Mouse (Mus musculus): Measurements from ENCODE around the gene Clec1a. TPM values are rescaled to one million over a fixed set of nuclear protein-coding genes. Genes with fewer than 3 reads are reported as not detected.
A peak's percentile ranks its signal among the peaks of the same experiment; 100 is the strongest.

The Clec1a gene
- polyA plus RNA-seq, 1 experiment from 2014 or later, result 1.4 TPM

DNA sequence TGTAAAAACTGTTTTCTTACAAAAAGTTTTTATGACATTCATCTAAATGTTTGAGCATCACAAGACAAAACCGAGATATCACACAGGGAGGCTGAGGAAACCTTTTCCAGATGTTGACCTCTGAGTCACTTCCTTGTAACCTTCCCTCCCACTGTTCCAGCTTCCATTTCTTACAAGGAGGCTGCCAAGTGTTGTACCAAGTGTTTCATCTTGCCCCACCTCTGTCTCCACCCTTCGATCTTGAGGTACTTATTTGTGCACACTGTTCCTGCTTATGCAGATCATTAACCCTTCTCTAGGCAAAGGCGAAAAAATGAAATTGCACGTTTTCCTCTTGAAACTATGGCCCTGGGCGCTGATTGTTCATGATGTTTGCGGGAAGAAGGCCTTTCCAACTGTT lies 2.1 kb downstream of the Clec1a start:
- ATAC-seq (ENCODE audit: low FRiP score) (no peak), DNase-seq (ENCODE audit: low spot score) (no peak)
- Histone ChIP-seq H3K27me3 (ENCODE audit: control insufficient read depth, insufficient read depth, low read length) (no peaks in the 10 kb centered on the region), H3K9me3 (ENCODE audit: control insufficient read depth, low read length) (no peaks in the 10 kb centered on the region), H3K4me3 (ENCODE audit: low read depth, low read length) (no peak overlapping the region), H3K36me3 (ENCODE audit: control insufficient read depth, insufficient read depth, low read length) (no peaks in the 10 kb centered on the region), H3K4me1 (replicated peaks; ENCODE audit: control insufficient read depth, insufficient read depth, low read length) (no peaks in the 10 kb centered on the region), H3K4me2 (replicated peaks; ENCODE audit: low read depth, low read length) (no peak overlapping the region), H3K9ac (ENCODE audit: low read depth, low read length) (no peak overlapping the region), H3K27ac (ENCODE audit: low read depth, low read length) (no peak overlapping the region)
- 70% methylated on average over 6 of the region's 6 CpGs for WGBS

GRCm38 (mm10) chr6:129438033-129438432 lies 13.8 kb downstream of the Clec1a start:
- H3K36me3 ChIP-seq (ENCODE audit: control insufficient read depth, insufficient read depth, low read length), result no peaks in the 10 kb centered on the region
- DNase-seq (ENCODE audit: low spot score) (no peak), ATAC-seq (ENCODE audit: low FRiP score) (no peak)
- no peaks in the 10 kb centered on the region for H3K9me3 ChIP-seq (ENCODE audit: control insufficient read depth, low read length)
- H3K4me3 ChIP-seq (ENCODE audit: low read depth, low read length), result no peak overlapping the region
- H3K27ac ChIP-seq (ENCODE audit: low read depth, low read length), result no peak overlapping the region
- no peak overlapping the region for H3K9ac ChIP-seq (ENCODE audit: low read depth, low read length)
- no peaks in the 10 kb centered on the region for H3K4me1 ChIP-seq (replicated peaks; ENCODE audit: control insufficient read depth, insufficient read depth, low read length)
- WGBS, result 92% methylated on average over 2 of the region's 2 CpGs
- H3K4me2 ChIP-seq (replicated peaks; ENCODE audit: low read depth, low read length), result no peak overlapping the region
- no peaks in the 10 kb centered on the region for H3K27me3 ChIP-seq (ENCODE audit: control insufficient read depth, insufficient read depth, low read length)

- H3K4me3 ChIP-seq (ENCODE audit: low read depth, low read length), result no peak overlapping the region
- H3K27ac ChIP-seq (ENCODE audit: low read depth, low read length), result no peak overlapping the region
- ATAC-seq (ENCODE audit: low FRiP score) (no peak), DNase-seq (ENCODE audit: low spot score) (no peak)
- H3K9me3 ChIP-seq (ENCODE audit: control insufficient read depth, low read length), result no peaks in the 10 kb centered on the region
- no peaks in the 10 kb centered on the region for H3K36me3 ChIP-seq (ENCODE audit: control insufficient read depth, insufficient read depth, low read length)
- no peaks in the 10 kb centered on the region for H3K4me1 ChIP-seq (replicated peaks; ENCODE audit: control insufficient read depth, insufficient read depth, low read length)
- no peak overlapping the region for H3K9ac ChIP-seq (ENCODE audit: low read depth, low read length)
- no peaks in the 10 kb centered on the region for H3K27me3 ChIP-seq (ENCODE audit: control insufficient read depth, insufficient read depth, low read length)
- no peak overlapping the region for H3K4me2 ChIP-seq (replicated peaks; ENCODE audit: low read depth, low read length)
- 90% methylated on average over 3 of the region's 3 CpGs for WGBS
These were observed 15.8 kb downstream of the Clec1a start for GRCm38 (mm10) chr6:129436025-129436424.

DNA sequence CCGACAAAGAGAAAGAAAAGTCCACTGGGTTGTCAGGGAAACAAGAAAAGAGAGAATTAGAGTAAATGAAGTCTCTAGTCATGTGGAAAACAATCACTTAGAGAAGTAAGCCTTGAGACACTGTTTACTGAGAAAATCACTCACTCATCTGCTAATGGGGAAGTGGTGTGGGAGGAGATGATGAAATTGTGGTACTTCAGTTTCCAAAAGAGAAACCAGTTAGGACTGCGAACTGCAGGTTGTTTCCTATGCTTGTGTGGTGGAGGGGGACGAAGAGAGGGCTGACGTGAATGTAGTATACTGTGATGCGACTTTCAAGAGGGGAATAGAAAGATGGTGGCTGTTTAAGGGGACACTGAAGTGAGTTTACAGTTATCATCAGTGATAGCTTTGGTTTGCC lies 17.6 kb downstream of the Clec1a start:
- H3K27me3 ChIP-seq (ENCODE audit: control insufficient read depth, insufficient read depth, low read length), result no peaks in the 10 kb centered on the region
- H3K27ac ChIP-seq (ENCODE audit: low read depth, low read length), result no peak overlapping the region
- no peak overlapping the region for H3K4me2 ChIP-seq (replicated peaks; ENCODE audit: low read depth, low read length)
- 62% methylated on average over 5 of the region's 5 CpGs for whole genome bisulfite sequencing
- H3K4me3 ChIP-seq (ENCODE audit: low read depth, low read length), result no peak overlapping the region
- no peaks in the 10 kb centered on the region for H3K4me1 ChIP-seq (replicated peaks; ENCODE audit: control insufficient read depth, insufficient read depth, low read length)
- no peaks in the 10 kb centered on the region for H3K9me3 ChIP-seq (ENCODE audit: control insufficient read depth, low read length)
- ATAC-seq (ENCODE audit: low FRiP score) (no peak), DNase-seq (ENCODE audit: low spot score) (no peak)
- H3K36me3 ChIP-seq (ENCODE audit: control insufficient read depth, insufficient read depth, low read length), result no peaks in the 10 kb centered on the region
- H3K9ac ChIP-seq (ENCODE audit: low read depth, low read length), result no peak overlapping the region

GRCm38 (mm10) chr6:129427281-129427680 lies 24.5 kb downstream of the Clec1a start:
- no peak overlapping the region for H3K27ac ChIP-seq (ENCODE audit: low read depth, low read length)
- H3K27me3 ChIP-seq (ENCODE audit: control insufficient read depth, insufficient read depth, low read length), result no peaks in the 10 kb centered on the region
- H3K9ac ChIP-seq (ENCODE audit: low read depth, low read length), result no peak overlapping the region
- DNase-seq (ENCODE audit: low spot score) (no peak), ATAC-seq (ENCODE audit: low FRiP score) (no peak)
- no peaks in the 10 kb centered on the region for H3K36me3 ChIP-seq (ENCODE audit: control insufficient read depth, insufficient read depth, low read length)
- WGBS, result 84% methylated on average over 4 of the region's 4 CpGs
- H3K4me1 ChIP-seq (replicated peaks; ENCODE audit: control insufficient read depth, insufficient read depth, low read length), result no peaks in the 10 kb centered on the region
- H3K4me3 ChIP-seq (ENCODE audit: low read depth, low read length), result no peak overlapping the region
- H3K4me2 ChIP-seq (replicated peaks; ENCODE audit: low read depth, low read length), result no peak overlapping the region
- no peaks in the 10 kb centered on the region for H3K9me3 ChIP-seq (ENCODE audit: control insufficient read depth, low read length)

GRCm38 (mm10) chr6:129425812-129426211 lies 26.0 kb downstream of the Clec1a start:
- no peaks in the 10 kb centered on the region for H3K27me3 ChIP-seq (ENCODE audit: control insufficient read depth, insufficient read depth, low read length)
- H3K27ac ChIP-seq (ENCODE audit: low read depth, low read length), result no peak overlapping the region
- H3K36me3 ChIP-seq (ENCODE audit: control insufficient read depth, insufficient read depth, low read length), result no peaks in the 10 kb centered on the region
- H3K4me3 ChIP-seq (ENCODE audit: low read depth, low read length), result no peak overlapping the region
- no peaks in the 10 kb centered on the region for H3K9me3 ChIP-seq (ENCODE audit: control insufficient read depth, low read length)
- ATAC-seq (ENCODE audit: low FRiP score) (no peak), DNase-seq (ENCODE audit: low spot score) (no peak)
- H3K4me2 ChIP-seq (replicated peaks; ENCODE audit: low read depth, low read length), result no peak overlapping the region
- WGBS, result 42% methylated on average over 5 of the region's 5 CpGs
- H3K4me1 ChIP-seq (replicated peaks; ENCODE audit: control insufficient read depth, insufficient read depth, low read length), result no peaks in the 10 kb centered on the region
- H3K9ac ChIP-seq (ENCODE audit: low read depth, low read length), result no peak overlapping the region

DNA sequence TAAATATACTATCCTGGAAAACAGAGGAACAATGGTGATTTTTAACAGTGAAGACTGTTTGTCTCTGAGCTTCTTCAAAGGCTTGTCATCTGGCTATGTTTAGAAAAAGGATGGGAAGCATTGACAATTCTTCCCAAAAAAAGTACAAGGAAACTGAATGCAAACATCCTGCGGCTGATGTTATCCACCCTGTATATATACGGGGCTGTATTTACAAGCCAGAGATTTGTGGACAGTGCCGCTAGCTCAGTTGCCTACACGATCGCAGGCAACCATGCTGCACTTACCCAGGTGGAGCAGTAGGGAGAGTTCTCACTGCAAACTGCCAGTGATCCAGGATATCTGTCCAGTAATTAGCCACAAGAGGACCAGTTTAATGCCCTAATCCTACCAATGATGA lies 26.6 kb downstream of the Clec1a start:
- no peak overlapping the region for H3K9ac ChIP-seq (ENCODE audit: low read depth, low read length)
- no peaks in the 10 kb centered on the region for H3K4me1 ChIP-seq (replicated peaks; ENCODE audit: control insufficient read depth, insufficient read depth, low read length)
- no peaks in the 10 kb centered on the region for H3K27me3 ChIP-seq (ENCODE audit: control insufficient read depth, insufficient read depth, low read length)
- H3K4me2 ChIP-seq (replicated peaks; ENCODE audit: low read depth, low read length), result no peak overlapping the region
- no peaks in the 10 kb centered on the region for H3K9me3 ChIP-seq (ENCODE audit: control insufficient read depth, low read length)
- WGBS, result 72% methylated on average over 5 of the region's 5 CpGs
- ATAC-seq (ENCODE audit: low FRiP score) (no peak), DNase-seq (ENCODE audit: low spot score) (no peak)
- no peak overlapping the region for H3K4me3 ChIP-seq (ENCODE audit: low read depth, low read length)
- H3K27ac ChIP-seq (ENCODE audit: low read depth, low read length), result no peak overlapping the region
- H3K36me3 ChIP-seq (ENCODE audit: control insufficient read depth, insufficient read depth, low read length), result no peaks in the 10 kb centered on the region

- H3K4me1 ChIP-seq (replicated peaks; ENCODE audit: control insufficient read depth, insufficient read depth, low read length), result no peaks in the 10 kb centered on the region
- H3K9me3 ChIP-seq (ENCODE audit: control insufficient read depth, low read length), result no peaks in the 10 kb centered on the region
- no peaks in the 10 kb centered on the region for H3K27me3 ChIP-seq (ENCODE audit: control insufficient read depth, insufficient read depth, low read length)
- no peaks in the 10 kb centered on the region for H3K36me3 ChIP-seq (ENCODE audit: control insufficient read depth, insufficient read depth, low read length)
- H3K4me2 ChIP-seq (replicated peaks; ENCODE audit: low read depth, low read length), result no peak overlapping the region
- H3K4me3 ChIP-seq (ENCODE audit: low read depth, low read length), result no peak overlapping the region
- 17% methylated on average over 1 of the region's 1 CpGs for WGBS
- peak; percentile 87 for DNase-seq (ENCODE audit: low spot score)
- H3K9ac ChIP-seq (ENCODE audit: low read depth, low read length), result no peak overlapping the region
- ATAC-seq (ENCODE audit: low FRiP score), result peak; percentile 87
- no peak overlapping the region for H3K27ac ChIP-seq (ENCODE audit: low read depth, low read length)
These were observed 28.1 kb downstream of the Clec1a start for GRCm38 (mm10) chr6:129423734-129424072.

GRCm38 (mm10) chr6:129423040-129423733 lies 28.6 kb downstream of the Clec1a start:
- Histone ChIP-seq H3K4me1 (replicated peaks; ENCODE audit: control insufficient read depth, insufficient read depth, low read length) (no peaks in the 10 kb centered on the region), H3K4me2 (replicated peaks; ENCODE audit: low read depth, low read length) (no peak overlapping the region), H3K27me3 (ENCODE audit: control insufficient read depth, insufficient read depth, low read length) (no peaks in the 10 kb centered on the region), H3K36me3 (ENCODE audit: control insufficient read depth, insufficient read depth, low read length) (no peaks in the 10 kb centered on the region), H3K9ac (ENCODE audit: low read depth, low read length) (no peak overlapping the region), H3K9me3 (ENCODE audit: control insufficient read depth, low read length) (no peaks in the 10 kb centered on the region), H3K27ac (ENCODE audit: low read depth, low read length) (no peak overlapping the region), H3K4me3 (ENCODE audit: low read depth, low read length) (no peak overlapping the region)
- no peak for DNase-seq (ENCODE audit: low spot score)
- ATAC-seq (ENCODE audit: low FRiP score), result peak; percentile 12
- 73% methylated on average over 4 of the region's 4 CpGs for WGBS
